Mouse (Mus musculus) thymus, adult 2 months (tissue): ENCODE data around the gene Aldh5a1. TPM values are rescaled to one million over a fixed set of nuclear protein-coding genes. Genes with fewer than 3 reads are reported as not detected.

Experiments
- DNase-seq: peaks from one replicate; pipeline ENCODE4 v3.0.0; 2021
- H3K27ac ChIP-seq: fragments of 200-500 bp; 2 replicates; pipeline ENCODE4 v1.5.1; 2012; ENCODE audit warnings: low read length, control low read depth; ENCODE audit not compliant: control insufficient read depth, insufficient read depth
- H3K27me3 ChIP-seq: fragments of 200-500 bp; 2 replicates; pipeline ENCODE4 v1.6.1; 2012; ENCODE audit warnings: mild to moderate bottlenecking, low read length, moderate library complexity, mixed read lengths; ENCODE audit not compliant: control insufficient read depth, insufficient read depth
- H3K36me3 ChIP-seq: fragments of 200-500 bp; 2 replicates; pipeline ENCODE4 v1.6.1; 2012; ENCODE audit warnings: mild to moderate bottlenecking, low read length, moderate library complexity; ENCODE audit not compliant: control insufficient read depth, insufficient read depth
- H3K4me1 ChIP-seq: fragments of 200-500 bp; replicated peaks from 2 replicates; pipeline ENCODE4 v1.6.1; 2012; ENCODE audit warnings: low read length; ENCODE audit not compliant: control insufficient read depth, insufficient read depth
- H3K4me3 ChIP-seq: fragments of 200-500 bp; 2 replicates; pipeline ENCODE4 v1.5.1; 2012; ENCODE audit warnings: mild to moderate bottlenecking, low read length, control low read depth, moderate library complexity; ENCODE audit not compliant: control insufficient read depth, insufficient read depth
- CTCF ChIP-seq: fragments of 200-500 bp; IDR thresholded peaks from 2 replicates; pipeline ENCODE4 v1.5.1; 2012; ENCODE audit warnings: mild to moderate bottlenecking, control low read depth, low read length, moderate library complexity, borderline replicate concordance; ENCODE audit not compliant: control insufficient read depth, poor library complexity, insufficient read depth; ENCODE audit errors: extremely low read depth
- POLR2A ChIP-seq: fragments of 200-500 bp; IDR thresholded peaks from 2 replicates; pipeline ENCODE4 v1.6.1; 2012; ENCODE audit warnings: mild to moderate bottlenecking, low read length, control low read depth, moderate library complexity; ENCODE audit not compliant: control insufficient read depth, poor library complexity, insufficient read depth; ENCODE audit errors: extremely low read depth
- WGBS: fragments of 180-500 bp; shearing (Covaris S2); methylation state at CpG from one replicate; pipeline ENCODE4 v1.1.7; 2018; 5-methylcytosine and 5-hydroxymethylcytosine counted together
- polyA plus RNA-seq: library from polyadenylated mRNA; depleted of rRNA; stranded (reverse); fragments of >200 nt; gene quantifications from 2 replicates; pipeline ENCODE4 v1.2.3, GENCODE M21; 2012

The Aldh5a1 gene
- polyA plus RNA-seq, 1 experiment: 1.3 TPM

DNA sequence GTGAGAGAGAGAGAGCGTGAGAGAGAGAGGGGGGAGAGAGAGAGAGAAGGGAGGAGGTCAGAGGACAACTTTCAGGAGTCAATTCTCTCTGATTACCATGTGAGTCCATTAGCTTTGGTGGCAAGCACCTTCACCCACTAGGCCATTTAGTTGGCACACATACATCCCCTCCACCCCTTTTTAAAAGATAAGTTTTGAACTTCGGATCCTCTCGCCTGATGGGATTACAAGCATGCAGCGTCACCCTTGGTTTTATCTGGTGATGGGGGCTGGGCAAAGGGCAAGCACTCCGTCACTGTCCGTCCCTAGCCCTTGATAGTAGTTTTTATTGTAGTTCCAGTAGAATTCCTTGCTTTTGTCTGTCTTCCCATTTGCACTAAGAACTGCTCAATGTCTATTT, 57.3 kb downstream of the Aldh5a1 start:
- no peak for DNase-seq
- Histone ChIP-seq H3K36me3 (no peaks in the 10 kb centered on the region), H3K27ac (no peak overlapping the region), H3K27me3 (no peaks in the 10 kb centered on the region), H3K4me3 (no peak overlapping the region), H3K4me1 (no peaks in the 10 kb centered on the region)
- WGBS: 91% methylated on average over 6 of the region's 6 CpGs
- TF ChIP-seq POLR2A: no peak
- no peak for TF ChIP-seq CTCF

DNA sequence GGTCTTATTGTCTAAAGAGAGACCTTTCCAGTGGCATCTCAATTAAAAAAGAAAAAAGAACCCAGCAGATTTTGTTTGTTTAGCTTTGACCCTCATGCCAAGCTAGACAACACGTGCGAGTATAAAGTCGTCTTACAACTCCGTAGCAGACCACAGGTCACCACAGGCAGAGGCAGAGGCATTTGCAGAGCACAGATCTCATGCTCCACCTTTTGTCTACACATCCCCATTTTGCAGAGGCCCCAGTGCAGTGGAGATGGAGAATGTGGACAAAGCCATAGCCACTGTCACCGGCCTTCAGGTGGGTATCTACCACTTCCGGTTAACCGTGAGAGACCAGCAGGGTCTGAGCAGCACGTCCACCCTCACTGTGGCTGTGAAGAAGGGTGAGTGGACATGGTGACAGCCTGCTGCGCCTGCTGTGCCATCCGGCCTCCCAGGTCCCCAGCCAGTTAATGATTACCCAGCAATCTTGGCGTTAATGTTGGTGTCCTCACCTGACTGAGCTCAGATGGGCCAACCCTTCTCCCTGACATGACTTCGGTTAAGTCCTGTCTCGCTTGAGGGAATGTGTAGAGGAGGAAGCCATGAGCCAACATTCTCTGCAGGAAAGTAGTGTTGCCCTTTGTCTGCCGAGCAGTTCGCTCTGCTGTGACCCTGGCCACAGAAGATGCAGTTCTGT, 58.0 kb downstream of the Aldh5a1 start:
- no peaks in the 10 kb centered on the region for H3K4me1 ChIP-seq
- H3K27ac ChIP-seq: no peak overlapping the region
- H3K4me3 ChIP-seq: no peak overlapping the region
- no peaks in the 10 kb centered on the region for H3K27me3 ChIP-seq
- TF ChIP-seq POLR2A (no peak), CTCF (no peak)
- WGBS: 93% methylated on average over 15 of the region's 15 CpGs
- DNase-seq: no peak
- no peaks in the 10 kb centered on the region for H3K36me3 ChIP-seq

DNA sequence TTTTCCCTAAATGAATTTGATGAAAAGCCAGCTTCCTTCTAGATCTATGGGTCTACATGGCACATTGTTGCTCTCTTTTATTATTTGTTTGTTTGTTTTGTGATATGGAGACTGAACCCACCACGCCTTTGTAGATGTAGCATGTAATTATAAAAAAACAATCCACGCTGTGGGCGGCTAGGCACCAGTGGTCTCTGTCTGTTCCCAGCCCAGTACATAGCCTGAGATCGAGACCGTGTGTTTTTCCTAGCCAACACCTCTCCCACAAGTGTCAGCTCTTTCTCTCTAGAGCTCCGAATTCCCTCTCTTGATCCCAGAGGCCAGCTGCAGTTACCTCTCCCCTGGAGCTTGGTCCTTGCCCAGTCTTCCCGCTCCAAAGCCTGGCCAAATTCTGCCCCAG, 69.2 kb downstream of the Aldh5a1 start:
- no peaks in the 10 kb centered on the region for H3K4me1 ChIP-seq
- TF ChIP-seq CTCF (no peak), POLR2A (no peak)
- H3K36me3 ChIP-seq: no peaks in the 10 kb centered on the region
- WGBS: 96% methylated on average over 7 of the region's 7 CpGs
- no peak for DNase-seq
- no peaks in the 10 kb centered on the region for H3K27me3 ChIP-seq
- H3K4me3 ChIP-seq: no peak overlapping the region
- no peak overlapping the region for H3K27ac ChIP-seq

DNA sequence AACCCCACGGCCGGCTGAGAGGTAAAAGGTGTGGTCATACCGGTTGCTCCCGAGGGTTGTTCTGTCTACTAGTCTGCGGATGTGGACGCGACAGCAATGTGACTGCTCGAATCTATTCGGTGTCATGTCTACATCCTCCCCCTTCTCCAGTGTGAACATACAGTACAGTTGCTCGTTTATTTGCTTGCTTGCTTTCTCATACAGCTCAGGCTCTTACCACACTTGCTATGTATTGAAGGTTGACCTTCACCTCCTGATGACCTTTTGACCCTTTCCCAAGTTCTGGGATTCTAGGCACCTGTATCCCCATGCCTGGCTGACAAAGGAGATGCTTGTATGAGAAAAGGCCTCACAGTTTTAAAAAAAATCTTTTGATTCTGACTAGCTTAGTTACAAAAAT, 69.7 kb downstream of the Aldh5a1 start:
- Histone ChIP-seq H3K36me3 (no peaks in the 10 kb centered on the region), H3K4me1 (no peaks in the 10 kb centered on the region), H3K27ac (no peak overlapping the region), H3K4me3 (no peak overlapping the region), H3K27me3 (no peaks in the 10 kb centered on the region)
- DNase-seq: no peak
- no peak for TF ChIP-seq POLR2A
- TF ChIP-seq CTCF: no peak
- WGBS: 96% methylated on average over 10 of the region's 10 CpGs

DNA sequence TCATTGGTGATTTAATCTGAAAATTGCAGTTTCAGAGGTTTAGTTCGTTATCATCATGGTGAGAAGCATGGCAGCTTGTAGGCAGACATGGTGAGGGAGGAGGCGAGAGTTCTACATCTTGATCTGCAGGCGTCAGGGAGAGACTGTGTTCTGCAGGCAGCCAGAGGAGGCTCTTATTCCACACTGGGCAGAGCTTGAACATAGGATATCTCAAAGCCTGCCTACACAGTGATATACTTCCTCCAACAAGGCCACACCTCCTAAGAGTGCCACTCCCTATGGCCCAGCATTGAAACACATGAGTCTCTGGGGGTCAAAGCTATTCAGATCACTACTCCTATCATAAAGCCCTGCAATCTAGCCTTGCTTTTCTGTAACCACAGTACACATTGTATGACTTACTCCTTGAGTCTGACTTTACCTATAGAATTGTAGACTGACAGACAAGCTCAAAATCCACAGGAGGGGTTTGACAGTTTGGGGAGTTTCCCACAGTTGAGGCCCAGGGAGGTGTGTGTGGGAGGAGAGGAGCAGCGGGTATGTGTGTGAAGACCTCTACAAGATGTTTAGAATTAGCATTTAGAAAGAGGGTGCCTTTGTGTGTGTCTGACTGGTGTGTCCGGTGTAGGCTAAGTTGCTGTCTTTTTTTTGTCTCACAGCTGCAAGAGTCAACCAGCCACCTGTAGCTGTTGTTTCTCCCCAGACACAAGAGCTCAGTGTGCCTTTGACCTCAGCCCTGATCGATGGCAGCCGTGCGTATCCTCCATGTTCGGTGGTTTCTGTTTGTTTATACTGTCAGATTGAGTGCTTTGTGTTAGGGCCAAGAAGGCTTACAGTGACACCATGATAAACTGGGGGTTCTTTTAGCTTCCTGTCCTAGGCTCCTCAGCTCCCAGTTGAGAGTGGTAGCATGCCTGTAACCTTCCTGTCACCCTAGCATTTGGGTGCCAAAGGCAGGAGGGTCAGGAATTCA, 70.7 kb downstream of the Aldh5a1 start:
- H3K4me3 ChIP-seq: no peak overlapping the region
- no peaks in the 10 kb centered on the region for H3K36me3 ChIP-seq
- no peak for DNase-seq
- TF ChIP-seq POLR2A (no peak), CTCF (no peak)
- WGBS: 82% methylated on average over 9 of the region's 9 CpGs
- no peaks in the 10 kb centered on the region for H3K27me3 ChIP-seq
- no peaks in the 10 kb centered on the region for H3K4me1 ChIP-seq
- no peak overlapping the region for H3K27ac ChIP-seq

DNA sequence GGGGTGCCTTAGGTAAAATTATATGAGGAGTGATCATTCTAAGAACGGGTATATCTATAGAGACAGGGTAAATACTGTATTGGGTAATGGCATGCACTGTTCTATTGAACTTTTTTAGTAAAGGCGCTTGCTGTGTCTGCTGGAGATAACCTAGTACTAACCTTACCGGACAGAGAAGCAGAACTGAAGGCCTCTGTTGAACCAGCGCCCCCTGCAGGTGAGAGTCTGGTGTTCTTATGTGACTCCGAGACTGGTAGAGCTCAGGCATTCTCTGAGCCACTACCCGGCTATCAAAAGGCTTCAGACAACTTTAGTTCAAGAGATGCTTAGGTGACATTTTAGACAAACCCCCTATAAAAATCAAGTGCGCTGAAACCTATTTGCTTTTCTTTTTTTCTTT, 74.9 kb downstream of the Aldh5a1 start:
- no peak overlapping the region for H3K27ac ChIP-seq

DNA sequence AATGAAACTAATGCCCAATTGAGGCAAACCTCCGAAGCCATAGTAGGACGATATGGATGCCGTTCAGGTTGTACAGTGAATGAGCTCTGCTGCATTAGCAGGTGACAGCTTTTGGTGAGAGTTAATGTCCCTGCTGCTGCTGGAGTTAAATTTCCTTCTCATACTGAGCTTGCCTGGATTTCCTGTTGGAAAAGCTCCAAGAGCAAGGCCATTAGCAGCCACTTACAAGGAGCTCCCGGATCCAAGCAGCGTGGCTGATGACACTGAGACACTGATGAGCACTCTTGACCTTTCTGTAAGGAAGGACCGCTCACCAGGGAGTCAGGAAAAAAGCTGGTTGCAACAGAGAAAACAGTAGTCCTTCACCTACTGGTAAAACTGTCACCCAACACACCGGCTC, 75.4 kb downstream of the Aldh5a1 start:
- Histone ChIP-seq H3K4me3 (no peak overlapping the region), H3K27ac (no peak overlapping the region), H3K27me3 (no peaks in the 10 kb centered on the region), H3K4me1 (0 out of 2 replicates have a peak, but pooled peaks cover 4% of the 10 kb centered on the region), H3K36me3 (no peaks in the 10 kb centered on the region)
- WGBS: 83% methylated on average over 7 of the region's 7 CpGs
- TF ChIP-seq POLR2A (no peak), CTCF (no peak)
- DNase-seq: no peak

More for the DNA sequence above, 74.9 kb downstream of the Aldh5a1 start:
- DNase-seq: peak; percentile 69
- no peak overlapping the region for H3K4me3 ChIP-seq
- 0 out of 2 replicates have a peak, but pooled peaks cover 4% of the 10 kb centered on the region for H3K4me1 ChIP-seq
- no peaks in the 10 kb centered on the region for H3K36me3 ChIP-seq
- no peaks in the 10 kb centered on the region for H3K27me3 ChIP-seq
- TF ChIP-seq CTCF (no peak), POLR2A (no peak)
- WGBS: 70% methylated on average over 7 of the region's 7 CpGs
